Mouse (Mus musculus) left cerebral cortex, postnatal 25 days (tissue): Measurements from ENCODE around the gene Svs1. TPM values are rescaled to one million over a fixed set of nuclear protein-coding genes. Genes with fewer than 3 reads are reported as not detected.

ENCODE experiments used
- DNase-seq, 2 experiments: peaks; one replicate each; pipeline ENCODE4 v3.0.0; 2022; ENCODE audit warnings: low spot score in 2 of 2, mixed read lengths in 1 of 2
- intact Hi-C: fragments of 180-260 bp; cut with DNase I; formaldehyde crosslinking; loops from one replicate; pipeline ENCODE4 v1.15.1; 2025
- total RNA-seq, 2 experiments: library from RNA; stranded (reverse); gene quantifications; 2 replicates each; pipeline ENCODE4 v1.2.3; 2021

Gene Svs1
- total RNA-seq, 2 experiments from 2014 or later, result not detected

GRCm38 (mm10) chr6:49008420-49009160 lies 21.9 kb downstream of the Svs1 start:
- intact Hi-C loops, result loop anchor here (10.0 kb wide), 1 partner anchor 386 kb away; the partner anchor contains the start of gene Stk31
- no peak for DNase-seq

- DNase-seq, result no peak
These were observed 22.5 kb downstream of the Svs1 start for GRCm38 (mm10) chr6:49009161-49009555.

GRCm38 (mm10) chr6:49009665-49010064 lies 23.0 kb downstream of the Svs1 start:
- intact Hi-C loops, result loop anchor here (10.0 kb wide), 1 partner anchor 385 kb away; the partner anchor contains the start of gene Stk31
- no peak for DNase-seq

More at GRCm38 (mm10) chr6:49009161-49009555, 22.5 kb downstream of the Svs1 start:
- intact Hi-C loops, result loop anchor here (10.0 kb wide), 1 partner anchor 386 kb away; the partner anchor contains the start of gene Stk31

- DNase-seq, result no peak
- intact Hi-C loops, result no loop called here
These were observed 24.5 kb downstream of the Svs1 start for GRCm38 (mm10) chr6:49011191-49011590.

GRCm38 (mm10) chr6:49013023-49013422 lies 26.4 kb downstream of the Svs1 start:
- intact Hi-C loops, result no loop called here
- no peak for DNase-seq

GRCm38 (mm10) chr6:49013458-49013857 lies 26.8 kb downstream of the Svs1 start:
- DNase-seq, result no peak
- intact Hi-C loops, result no loop called here

- intact Hi-C loops, result no loop called here
- DNase-seq, result no peak
These were observed 30.5 kb downstream of the Svs1 start for GRCm38 (mm10) chr6:49017150-49017549.

- intact Hi-C loops, result no loop called here
- no peak for DNase-seq
These were observed 32.7 kb downstream of the Svs1 start for GRCm38 (mm10) chr6:49019341-49019740.

- DNase-seq, result peak; percentile 37 to 74
- intact Hi-C loops, result no loop called here
These were observed 34.7 kb downstream of the Svs1 start for GRCm38 (mm10) chr6:49021141-49022012.

GRCm38 (mm10) chr6:49022384-49022783 lies 35.7 kb downstream of the Svs1 start:
- intact Hi-C loops, result no loop called here
- DNase-seq, result no peak

- intact Hi-C loops, result no loop called here
- no peak for DNase-seq
These were observed 36.7 kb downstream of the Svs1 start for GRCm38 (mm10) chr6:49023315-49023714.

GRCm38 (mm10) chr6:49025290-49025689 lies 38.6 kb downstream of the Svs1 start:
- intact Hi-C loops, result no loop called here

GRCm38 (mm10) chr6:49026496-49026895 lies 39.8 kb downstream of the Svs1 start:
- DNase-seq, result no peak
- intact Hi-C loops, result no loop called here

More at GRCm38 (mm10) chr6:49025290-49025689, 38.6 kb downstream of the Svs1 start:
- no peak for DNase-seq

GRCm38 (mm10) chr6:49028019-49028418 lies 41.4 kb downstream of the Svs1 start:
- no peak for DNase-seq
- intact Hi-C loops, result no loop called here

GRCm38 (mm10) chr6:49028708-49029107 lies 42.0 kb downstream of the Svs1 start:
- intact Hi-C loops, result no loop called here
- no peak for DNase-seq

GRCm38 (mm10) chr6:49031230-49031629 lies 44.6 kb downstream of the Svs1 start:
- DNase-seq, result no peak
- intact Hi-C loops, result no loop called here

GRCm38 (mm10) chr6:49032783-49033182 lies 46.1 kb downstream of the Svs1 start:
- DNase-seq, result peak in 1 of 2 experiments; percentile 55
- intact Hi-C loops, result no loop called here

- no peak for DNase-seq
- intact Hi-C loops, result loop anchor here (5.0 kb wide), 1 partner anchor 361 kb away; the partner anchor contains the start of gene Stk31
These were observed 49.9 kb downstream of the Svs1 start, which contains the start of gene Gpnmb for GRCm38 (mm10) chr6:49036275-49037267. Gene Gpnmb (plus strand): TSS chr6:49036546.

- intact Hi-C loops, result loop anchor here (5.0 kb wide), 1 partner anchor 360 kb away; the partner anchor contains the start of gene Stk31
- DNase-seq, result no peak
These were observed 50.6 kb downstream of the Svs1 start for GRCm38 (mm10) chr6:49037268-49037662.
